Mouse (Mus musculus) myocyte (in vitro differentiated cells): Measurements from ENCODE around the gene Nisch. TPM values are rescaled to one million over a fixed set of nuclear protein-coding genes. Genes with fewer than 3 reads are reported as not detected.

ENCODE experiments used
- H3K27me3 ChIP-seq: one replicate; pipeline ENCODE4 v1.6.1; 2011; ENCODE audit not compliant: control insufficient read depth, insufficient read depth, insufficient read length
- H3K36me3 ChIP-seq: one replicate; pipeline ENCODE4 v1.6.1; 2011; ENCODE audit not compliant: control insufficient read depth, insufficient read depth
- H3K4me2 ChIP-seq: one replicate; pipeline ENCODE4 v1.6.1; 2011; ENCODE audit warnings: low read depth, control low read depth
- H3K4me3 ChIP-seq: one replicate; pipeline ENCODE4 v1.5.1; 2011; ENCODE audit warnings: mild to moderate bottlenecking, control low read depth, moderate library complexity
- H3K79me2 ChIP-seq: one replicate; pipeline ENCODE4 v1.6.1; 2011; ENCODE audit not compliant: control insufficient read depth, insufficient read depth
- H3ac ChIP-seq: one replicate; pipeline ENCODE4 v1.6.1; 2011; ENCODE audit not compliant: control insufficient read depth, insufficient read length
- CEBPB ChIP-seq: IDR thresholded peaks from 2 replicates; pipeline ENCODE4 v1.6.1; 2011; ENCODE audit warnings: mild to moderate bottlenecking, moderate library complexity; ENCODE audit not compliant: poor library complexity, insufficient read depth, severe bottlenecking
- E2F4 ChIP-seq: IDR thresholded peaks from one replicate; pipeline ENCODE4 v1.6.1; 2011; ENCODE audit warnings: mild to moderate bottlenecking, control low read depth, moderate library complexity; ENCODE audit not compliant: insufficient read depth
- MAX ChIP-seq: IDR thresholded peaks from one replicate; pipeline ENCODE4 v1.6.1; 2011; ENCODE audit warnings: low read depth, mild to moderate bottlenecking, control low read depth
- MYOD1 ChIP-seq, 3 experiments: IDR thresholded peaks; one replicate each; pipeline ENCODE4 v1.6.1; 2011; ENCODE audit warnings: control low read depth in 2 of 3, low read depth in 2 of 3, mild to moderate bottlenecking in 2 of 3, moderate library complexity in 1 of 3; ENCODE audit not compliant: insufficient read length in 2 of 3, control insufficient read depth in 1 of 3
- MYOG ChIP-seq, 3 experiments: IDR thresholded peaks; one replicate each; pipeline ENCODE4 v1.6.1; 2011; ENCODE audit warnings: control low read depth in 2 of 3, low read depth in 2 of 3, mild to moderate bottlenecking in 2 of 3; ENCODE audit not compliant: insufficient read length in 2 of 3, control insufficient read depth in 1 of 3, insufficient read depth in 1 of 3
- POLR2A ChIP-seq: IDR thresholded peaks from one replicate; pipeline ENCODE4 v1.6.1; 2011; ENCODE audit warnings: low read depth, mild to moderate bottlenecking, control low read depth, moderate library complexity; ENCODE audit not compliant: insufficient read length
- POLR2AphosphoS2 ChIP-seq: IDR thresholded peaks from one replicate; pipeline ENCODE4 v1.6.1; 2011; ENCODE audit warnings: low read depth, control low read depth; ENCODE audit not compliant: insufficient read length
- REST ChIP-seq: IDR thresholded peaks from one replicate; pipeline ENCODE4 v1.6.1; 2011; ENCODE audit warnings: mild to moderate bottlenecking, control low read depth, moderate library complexity; ENCODE audit not compliant: insufficient read depth, insufficient read length
- SRF ChIP-seq: IDR thresholded peaks from one replicate; pipeline ENCODE4 v1.6.1; 2011; ENCODE audit warnings: low read depth; ENCODE audit not compliant: control insufficient read depth, insufficient read length
- TCF12 ChIP-seq: IDR thresholded peaks from one replicate; pipeline ENCODE4 v1.6.1; 2011; ENCODE audit warnings: mild to moderate bottlenecking, control low read depth; ENCODE audit not compliant: poor library complexity, insufficient read depth, severe bottlenecking
- TCF3 ChIP-seq: IDR thresholded peaks from one replicate; pipeline ENCODE4 v1.6.1; 2011; ENCODE audit warnings: low read depth, control low read depth; ENCODE audit not compliant: insufficient read length
- USF1 ChIP-seq: IDR thresholded peaks from one replicate; pipeline ENCODE4 v1.6.1; 2011; ENCODE audit warnings: low read depth, mild to moderate bottlenecking, control low read depth, moderate library complexity
- polyA plus RNA-seq: library from polyadenylated mRNA; unstranded; fragments of >200 nt; fragmentation: generic; extraction: Trizol; gene quantifications from one replicate; pipeline ENCODE4 v1.2.1, GENCODE M21; 2012; ENCODE audit warnings: missing spikeins

The Nisch gene
- polyA plus RNA-seq, 1 experiment = 266 TPM

GRCm38 (mm10) chr14:31245946-31246345 is 29.2 kb upstream of the Nisch start:
- TF ChIP-seq MAX = no peak
- TF ChIP-seq TCF12 = no peak
- no peak for TF ChIP-seq CEBPB
- no peak for TF ChIP-seq SRF
- no peak overlapping the region for H3ac ChIP-seq
- no peak overlapping the region for H3K4me2 ChIP-seq
- H3K27me3 ChIP-seq = no peaks in the 10 kb centered on the region
- H3K36me3 ChIP-seq = no peaks in the 10 kb centered on the region
- no peaks in the 10 kb centered on the region for H3K79me2 ChIP-seq
- no peak overlapping the region for H3K4me3 ChIP-seq

GRCm38 (mm10) chr14:31244777-31245176 is 28.0 kb upstream of the Nisch start:
- no peak overlapping the region for H3ac ChIP-seq
- TF ChIP-seq POLR2A (no peak), REST (no peak), USF1 (no peak), POLR2AphosphoS2 (no peak), E2F4 (no peak), CEBPB (no peak), MYOG (IDR thresholded peaks at IDR 0.05; ENCODE audit: control insufficient read depth in 1 of 3, insufficient read depth in 1 of 3, insufficient read length in 2 of 3, low read depth in 2 of 3) (no peak), SRF (no peak), TCF12 (no peak), MYOD1 (IDR thresholded peaks at IDR 0.05; ENCODE audit: control insufficient read depth in 1 of 3, insufficient read length in 2 of 3, low read depth in 2 of 3) (no peak), TCF3 (no peak), MAX (no peak)
- H3K4me2 ChIP-seq = no peak overlapping the region
- no peaks in the 10 kb centered on the region for H3K36me3 ChIP-seq
- H3K4me3 ChIP-seq = no peak overlapping the region
- H3K27me3 ChIP-seq = no peaks in the 10 kb centered on the region
- H3K79me2 ChIP-seq = no peaks in the 10 kb centered on the region

- H3K4me2 ChIP-seq = peak overlapping the region; percentile 27
- H3K27me3 ChIP-seq = no peaks in the 10 kb centered on the region
- H3K4me3 ChIP-seq = no peak overlapping the region
- no peaks in the 10 kb centered on the region for H3K79me2 ChIP-seq
- no peaks in the 10 kb centered on the region for H3K36me3 ChIP-seq
- TF ChIP-seq USF1 (no peak), REST (no peak), TCF3 (no peak), TCF12 (no peak), CEBPB (no peak), MAX (no peak), MYOD1 (IDR thresholded peaks at IDR 0.05; ENCODE audit: control insufficient read depth in 1 of 3, insufficient read length in 2 of 3, low read depth in 2 of 3) (no peak), E2F4 (no peak), MYOG (IDR thresholded peaks at IDR 0.05; ENCODE audit: control insufficient read depth in 1 of 3, insufficient read depth in 1 of 3, insufficient read length in 2 of 3, low read depth in 2 of 3) (no peak), POLR2AphosphoS2 (no peak), POLR2A (no peak), SRF (no peak)
- no peak overlapping the region for H3ac ChIP-seq
These were observed 23.8 kb upstream of the Nisch start for GRCm38 (mm10) chr14:31240528-31240927.

- H3K79me2 ChIP-seq = no peaks in the 10 kb centered on the region
- TF ChIP-seq CEBPB = no peak
- no peak for TF ChIP-seq SRF
- no peak for TF ChIP-seq MAX
- TF ChIP-seq POLR2A = no peak
- TF ChIP-seq TCF12 = no peak
- TF ChIP-seq MYOD1 (IDR thresholded peaks at IDR 0.05; ENCODE audit: control insufficient read depth in 1 of 3, insufficient read length in 2 of 3, low read depth in 2 of 3) = no peak
- TF ChIP-seq REST = no peak
- no peak for TF ChIP-seq POLR2AphosphoS2
- no peak for TF ChIP-seq E2F4
- no peak for TF ChIP-seq USF1
- no peak for TF ChIP-seq TCF3
- TF ChIP-seq MYOG (IDR thresholded peaks at IDR 0.05; ENCODE audit: control insufficient read depth in 1 of 3, insufficient read depth in 1 of 3, insufficient read length in 2 of 3, low read depth in 2 of 3) = no peak
These were observed 20.5 kb upstream of the Nisch start for GRCm38 (mm10) chr14:31237101-31237882.

More at GRCm38 (mm10) chr14:31237101-31237882, 20.5 kb upstream of the Nisch start:
- Histone ChIP-seq H3ac (no peak overlapping the region), H3K36me3 (no peaks in the 10 kb centered on the region), H3K4me3 (no peak overlapping the region), H3K4me2 (no peak overlapping the region), H3K27me3 (no peaks in the 10 kb centered on the region)
